Mouse (Mus musculus) intestine, postnatal 0 days (tissue): Measurements from ENCODE around the gene Samd5. TPM values are rescaled to one million over a fixed set of nuclear protein-coding genes. Genes with fewer than 3 reads are reported as not detected.

Experiments used
- ATAC-seq: fragments of 200-750 bp; cut with Nextera tagmentation; 2 replicates; pipeline ENCODE4 v1.8.0; 2017; ENCODE audit warnings: mild to moderate bottlenecking, moderate TSS enrichment, moderate library complexity
- H3K27ac ChIP-seq: fragments of 300-500 bp; sonication (generic); 2 replicates; pipeline ENCODE4 v1.5.1; 2014; ENCODE audit warnings: mild to moderate bottlenecking, low read depth, low read length, moderate library complexity
- H3K27me3 ChIP-seq: fragments of 300-500 bp; sonication (generic); replicated peaks from 2 replicates; pipeline ENCODE4 v1.6.1; 2014; ENCODE audit warnings: low read length, mixed read lengths; ENCODE audit not compliant: control insufficient read depth, insufficient read depth
- H3K36me3 ChIP-seq: fragments of 300-500 bp; sonication (generic); 2 replicates; pipeline ENCODE4 v1.6.1; 2014; ENCODE audit warnings: mild to moderate bottlenecking, moderate library complexity; ENCODE audit not compliant: control insufficient read depth, insufficient read depth
- H3K4me1 ChIP-seq: fragments of 300-500 bp; sonication (generic); replicated peaks from 2 replicates; pipeline ENCODE4 v1.6.1; 2014; ENCODE audit warnings: antibody characterized with exemption, low read length, mixed read lengths; ENCODE audit not compliant: control insufficient read depth, insufficient read depth
- H3K4me2 ChIP-seq: fragments of 300-500 bp; sonication (generic); replicated peaks from 2 replicates; pipeline ENCODE4 v1.6.1; 2014; ENCODE audit warnings: low read depth, mild to moderate bottlenecking, moderate library complexity
- H3K4me3 ChIP-seq: fragments of 300-500 bp; sonication (generic); 2 replicates; pipeline ENCODE4 v1.5.1; 2014; ENCODE audit warnings: low read depth, low read length
- H3K9ac ChIP-seq: fragments of 300-500 bp; sonication (generic); 2 replicates; pipeline ENCODE4 v1.6.1; 2014; ENCODE audit warnings: mild to moderate bottlenecking, low read depth, low read length
- H3K9me3 ChIP-seq: fragments of 300-500 bp; sonication (generic); 2 replicates; pipeline ENCODE4 v1.6.1; 2016; ENCODE audit warnings: mixed run types; ENCODE audit not compliant: control insufficient read depth
- CTCF ChIP-seq: sonication (generic); IDR thresholded peaks from 2 replicates; pipeline ENCODE4 v1.5.1; 2016; ENCODE audit warnings: low read depth, mild to moderate bottlenecking, control low read depth, antibody characterized with exemption, moderate library complexity
- WGBS: fragments of 180-500 bp; shearing (Covaris S2); extraction: QIAGEN DNeasy Blood & Tissue Kit; methylation state at CpG from one replicate; pipeline ENCODE4 v1.1.7; 2014; 5-methylcytosine and 5-hydroxymethylcytosine counted together
- polyA plus RNA-seq: library from polyadenylated mRNA; unstranded; fragments of >200 nt; fragmentation: Nextera tagmentation; extraction: Ambion mirVana; gene quantifications from 2 replicates; pipeline ENCODE4 v1.2.1, GENCODE M21; 2015

Samd5 gene
- polyA plus RNA-seq, 1 experiment from 2014 or later = 2.2 TPM

GRCm38 (mm10) chr10:9699071-9699761 lies 24.2 kb upstream of the Samd5 start:
- Histone ChIP-seq H3K27me3 (no peaks in the 10 kb centered on the region), H3K27ac (no peak overlapping the region), H3K9me3 (no peaks in the 10 kb centered on the region), H3K4me1 (no peaks in the 10 kb centered on the region), H3K9ac (no peak overlapping the region), H3K4me2 (peak overlapping the region; percentile 25), H3K4me3 (no peak overlapping the region), H3K36me3 (no peaks in the 10 kb centered on the region)
- peak; percentile 94 for ATAC-seq
- WGBS = 55% methylated on average over 22 of the region's 22 CpGs
- no peak for TF ChIP-seq CTCF

GRCm38 (mm10) chr10:9698141-9698540 lies 23.1 kb upstream of the Samd5 start:
- no peak overlapping the region for H3K9ac ChIP-seq
- no peak overlapping the region for H3K27ac ChIP-seq
- H3K4me1 ChIP-seq = no peaks in the 10 kb centered on the region
- WGBS = 84% methylated on average over 9 of the region's 9 CpGs
- H3K4me2 ChIP-seq = no peak overlapping the region
- TF ChIP-seq CTCF = no peak
- no peaks in the 10 kb centered on the region for H3K27me3 ChIP-seq
- H3K4me3 ChIP-seq = no peak overlapping the region
- ATAC-seq = no peak
- H3K36me3 ChIP-seq = no peaks in the 10 kb centered on the region
- no peaks in the 10 kb centered on the region for H3K9me3 ChIP-seq

GRCm38 (mm10) chr10:9696543-9697141 lies 21.6 kb upstream of the Samd5 start:
- H3K4me1 ChIP-seq = no peaks in the 10 kb centered on the region
- no peak overlapping the region for H3K4me3 ChIP-seq
- WGBS = 77% methylated on average over 6 of the region's 6 CpGs
- TF ChIP-seq CTCF = no peak
- ATAC-seq = no peak
- H3K36me3 ChIP-seq = no peaks in the 10 kb centered on the region
- no peaks in the 10 kb centered on the region for H3K9me3 ChIP-seq
- H3K9ac ChIP-seq = no peak overlapping the region
- H3K27ac ChIP-seq = no peak overlapping the region
- no peak overlapping the region for H3K4me2 ChIP-seq
- no peaks in the 10 kb centered on the region for H3K27me3 ChIP-seq

- ATAC-seq = no peak
- no peak for TF ChIP-seq CTCF
- Histone ChIP-seq H3K4me1 (no peaks in the 10 kb centered on the region), H3K27me3 (no peaks in the 10 kb centered on the region), H3K4me3 (no peak overlapping the region), H3K36me3 (no peaks in the 10 kb centered on the region), H3K27ac (no peak overlapping the region), H3K4me2 (no peak overlapping the region), H3K9me3 (no peaks in the 10 kb centered on the region), H3K9ac (no peak overlapping the region)
- WGBS = 78% methylated on average over 16 of the region's 16 CpGs
These were observed 19.1 kb upstream of the Samd5 start for GRCm38 (mm10) chr10:9693990-9694699.

- H3K27ac ChIP-seq = no peak overlapping the region
- 86% methylated on average over 6 of the region's 6 CpGs for WGBS
- ATAC-seq = no peak
- H3K27me3 ChIP-seq = peaks cover 5% of the 10 kb centered on the region
- H3K4me3 ChIP-seq = no peak overlapping the region
- no peaks in the 10 kb centered on the region for H3K36me3 ChIP-seq
- H3K4me1 ChIP-seq = no peaks in the 10 kb centered on the region
- TF ChIP-seq CTCF = no peak
- H3K9me3 ChIP-seq = no peaks in the 10 kb centered on the region
- no peak overlapping the region for H3K9ac ChIP-seq
- H3K4me2 ChIP-seq = no peak overlapping the region
These were observed 5.9 kb upstream of the Samd5 start for GRCm38 (mm10) chr10:9680928-9681327.

- Histone ChIP-seq H3K9me3 (no peaks in the 10 kb centered on the region), H3K9ac (no peak overlapping the region), H3K27ac (no peak overlapping the region), H3K4me1 (no peaks in the 10 kb centered on the region), H3K27me3 (peaks cover 15% of the 10 kb centered on the region), H3K4me3 (no peak overlapping the region), H3K4me2 (no peak overlapping the region), H3K36me3 (no peaks in the 10 kb centered on the region)
- WGBS = 83% methylated on average over 5 of the region's 5 CpGs
- ATAC-seq = no peak
- TF ChIP-seq CTCF = no peak
These were observed 4.9 kb upstream of the Samd5 start for GRCm38 (mm10) chr10:9679911-9680310.
